Mouse (Mus musculus): ENCODE measurements around the gene Banf2. TPM values are rescaled to one million over a fixed set of nuclear protein-coding genes. Genes with fewer than 3 reads are reported as not detected.

Banf2 gene
- total RNA-seq, 2 experiments from 2014 or later, result not detected

DNA sequence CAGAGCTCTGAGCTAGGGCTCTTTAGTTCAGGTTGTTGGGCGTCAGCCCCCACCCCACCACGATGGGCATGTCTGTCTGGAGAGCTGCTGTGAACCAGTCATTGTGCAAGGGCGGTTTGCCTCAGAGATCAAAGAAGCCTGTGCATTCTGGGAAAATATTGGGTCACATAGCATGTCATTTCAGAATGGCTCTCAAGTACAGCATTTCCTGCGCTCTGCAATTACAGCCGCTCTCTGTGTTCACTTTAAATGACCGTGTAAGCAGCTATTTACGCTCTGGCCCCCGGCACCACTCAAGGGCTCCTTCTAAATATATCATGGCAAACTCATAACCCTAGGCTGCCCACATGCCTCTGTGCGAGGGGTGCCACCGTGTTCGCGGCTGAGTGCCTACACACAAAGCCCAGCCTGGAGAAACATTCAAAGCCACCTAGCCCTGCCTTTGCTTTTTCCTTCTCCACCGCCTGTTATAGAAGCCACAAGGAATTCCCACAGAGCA is 68.7 kb downstream of the Banf2 start:
- DNase-seq, result no peak

DNA sequence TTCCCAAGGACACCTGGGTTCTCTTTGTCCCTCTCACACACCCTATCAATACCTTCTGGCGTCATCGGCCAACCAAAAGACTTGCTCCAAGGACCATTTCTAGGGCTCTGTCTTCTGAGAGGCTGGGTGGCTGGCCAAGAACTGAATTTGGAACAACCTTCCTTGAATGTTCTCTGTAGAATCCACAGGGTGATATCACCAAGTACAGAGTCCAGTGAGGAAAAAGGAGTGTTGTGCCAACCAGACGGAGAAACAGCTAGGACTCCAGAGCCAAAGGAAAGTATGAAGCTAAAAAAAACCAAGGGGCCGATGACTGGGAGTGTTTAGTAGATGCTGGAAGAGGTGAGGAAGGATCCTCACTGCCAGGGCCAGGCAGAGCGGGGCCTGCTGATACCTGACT is 74.5 kb downstream of the Banf2 start:
- no peak for DNase-seq

DNA sequence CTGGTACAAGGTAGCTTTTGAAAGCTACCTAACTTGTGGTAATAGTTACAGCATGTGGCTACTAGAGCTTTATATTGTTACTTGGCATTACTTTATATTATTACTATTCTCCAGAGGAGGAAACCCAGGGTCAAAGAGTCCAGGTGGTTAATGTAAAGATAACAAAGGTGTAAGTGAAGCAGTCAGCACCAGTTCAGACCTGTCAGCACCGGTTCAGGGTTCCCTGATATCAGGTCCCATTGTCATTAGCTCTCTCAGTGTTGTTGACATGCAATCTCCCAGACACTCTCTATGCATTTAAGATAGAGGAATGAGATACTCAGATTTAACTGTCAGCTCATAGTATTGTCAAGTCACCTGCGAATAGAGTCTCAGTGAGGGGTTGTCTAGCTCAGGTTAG is 75.0 kb downstream of the Banf2 start:
- no peak for DNase-seq

DNA sequence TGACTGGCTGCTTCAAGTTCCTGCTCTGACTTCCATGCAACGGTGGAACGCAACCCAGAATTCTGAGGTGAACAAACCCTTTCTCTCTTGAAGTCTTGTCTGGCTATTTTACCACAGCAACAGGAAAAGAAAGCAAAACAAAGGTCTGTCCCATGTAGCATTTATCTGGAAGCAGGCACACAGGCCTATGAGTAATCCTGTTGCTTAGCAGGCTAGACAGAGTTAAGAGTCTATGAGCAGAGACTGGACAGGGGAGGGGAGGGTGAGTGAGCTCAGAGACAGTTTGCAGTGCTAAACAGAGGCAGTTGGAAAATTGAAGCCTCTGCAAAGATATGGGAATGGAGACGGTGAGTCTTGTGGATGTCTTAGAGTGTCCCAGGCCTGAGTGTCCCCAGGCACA is 75.5 kb downstream of the Banf2 start:
- DNase-seq, result peak; percentile 14 to 57

DNA sequence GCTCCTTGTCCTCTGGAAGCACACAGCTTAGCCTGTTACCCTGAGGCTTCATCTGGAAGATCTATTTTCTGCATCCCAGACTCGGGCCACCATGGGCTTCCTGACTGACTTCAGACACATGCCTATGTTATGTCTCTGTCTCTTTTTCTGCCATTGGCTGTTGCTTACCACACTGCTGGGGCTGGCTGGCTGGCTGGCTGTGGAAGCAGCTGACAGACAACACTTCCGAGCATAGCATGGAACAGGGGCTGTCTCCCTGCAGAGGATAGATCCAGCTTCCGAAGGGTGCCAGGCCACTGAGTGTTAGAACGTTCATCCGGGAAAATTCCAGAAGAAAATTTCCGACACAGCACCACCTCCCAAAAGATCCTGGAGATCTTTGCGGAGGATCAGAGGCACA is 79.1 kb downstream of the Banf2 start:
- DNase-seq, result no peak

DNA sequence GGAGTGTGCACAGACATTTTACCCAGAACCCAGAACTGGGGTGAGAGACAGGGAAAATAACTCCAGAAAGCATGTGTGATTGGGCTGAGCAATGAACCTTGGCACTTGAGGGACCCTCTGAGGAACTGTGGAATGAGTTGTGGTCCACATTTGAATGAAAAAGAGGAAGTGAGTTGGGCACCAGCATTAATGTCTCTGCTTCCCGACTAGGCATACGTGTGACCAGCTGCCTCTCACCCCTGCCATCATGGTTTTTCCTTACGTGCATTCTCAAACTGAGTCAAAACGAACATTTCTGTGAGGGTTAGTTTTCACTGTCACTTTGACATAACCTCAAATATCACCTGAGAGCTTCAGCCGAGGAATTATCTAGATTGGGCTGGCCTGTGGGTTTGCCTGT is 79.8 kb downstream of the Banf2 start:
- DNase-seq, result no peak

DNA sequence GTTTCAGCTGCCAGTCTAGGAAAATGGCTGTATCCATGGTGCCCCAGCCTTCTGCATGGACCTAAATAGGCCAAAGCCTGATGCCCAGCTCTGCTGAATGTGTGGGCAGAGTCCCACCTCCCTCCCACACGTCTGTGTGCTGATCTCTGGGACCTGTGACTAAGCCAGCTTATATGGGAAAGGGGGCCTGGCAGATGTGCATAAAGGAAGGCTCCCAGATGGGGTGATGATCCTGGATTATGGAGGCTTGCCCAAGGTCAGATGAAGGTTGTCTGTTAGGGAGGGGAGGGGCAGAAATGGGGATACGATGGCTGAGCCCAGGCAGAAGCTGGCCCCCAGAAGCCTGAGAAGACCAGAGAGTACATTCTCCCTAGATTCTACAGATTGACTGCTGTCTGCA is 85.2 kb downstream of the Banf2 start:
- no peak for DNase-seq

DNA sequence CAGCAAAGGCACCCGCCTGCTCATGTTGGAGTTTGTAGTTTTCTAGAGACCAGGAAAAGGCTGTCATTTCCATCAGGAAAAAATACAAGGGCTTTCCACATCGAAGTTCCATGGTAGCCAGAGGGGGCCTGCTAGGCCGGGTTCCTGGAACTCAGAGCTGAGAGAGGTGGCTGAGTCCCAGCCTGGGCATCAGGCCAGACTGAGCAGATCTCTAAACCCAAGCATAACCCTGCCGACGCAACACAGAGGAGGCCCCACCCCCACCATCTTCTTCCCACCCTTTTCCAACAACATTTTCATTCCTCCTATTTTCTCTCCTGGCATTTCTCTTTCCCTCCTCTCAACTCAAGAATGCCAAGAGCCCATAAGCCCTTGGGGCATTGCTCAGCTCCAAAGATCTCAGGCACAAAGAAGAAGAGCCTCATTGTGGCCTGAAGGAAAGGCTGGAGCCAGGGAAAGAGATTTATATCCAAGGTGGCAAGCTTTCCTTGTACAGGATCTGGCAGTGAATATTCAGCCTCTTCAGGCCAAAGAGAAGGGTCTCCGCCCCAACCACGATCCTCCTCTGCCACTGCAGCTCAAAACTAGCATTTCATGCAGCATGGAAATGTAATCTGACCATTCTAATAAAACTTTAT is 87.4 kb downstream of the Banf2 start:
- peak; percentile 10 to 55 for DNase-seq

DNA sequence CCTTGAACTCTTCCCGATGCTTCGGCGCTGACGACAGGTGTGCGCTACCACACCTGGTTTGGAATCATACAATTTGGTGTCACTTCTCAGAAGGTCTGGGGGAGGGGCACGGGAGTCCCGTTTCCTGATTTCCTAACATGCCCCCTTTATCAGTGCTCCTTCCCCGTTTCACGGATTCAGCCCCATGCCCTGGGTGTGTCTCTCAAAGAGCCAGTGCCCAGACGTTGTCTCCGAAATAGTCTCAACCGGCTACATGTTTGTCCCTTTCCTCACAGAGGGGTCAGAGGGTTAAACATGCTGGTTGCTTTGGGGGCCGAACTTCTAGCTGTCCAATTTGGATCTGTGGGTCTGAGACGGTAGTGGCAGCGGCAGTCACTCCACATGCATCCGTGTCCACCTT is 89.2 kb downstream of the Banf2 start:
- DNase-seq, result no peak

Other genes starting within 250 kb of the Banf2 start
- gene Bfsp1, start 169.9 kb upstream of the Banf2 start, total RNA-seq (2021), result under 1 TPM; 0.50 to 0.86 TPM
- gene Dstn, start 117.7 kb upstream of the Banf2 start, total RNA-seq (2021), result 100 to 1,000 TPM; 227 to 300 TPM
- 100 to 1,000 TPM; 191 to 209 TPM for gene Rrbp1, start 21.8 kb upstream of the Banf2 start, total RNA-seq (2021)
- gene Mgme1, start 237.6 kb downstream of the Banf2 start, total RNA-seq (2021), result 10 to 100 TPM; 20.4 to 21.7 TPM
- 100 to 1,000 TPM in 1 of 2 experiments, 10 to 100 TPM in 1; 93.4 to 105 TPM for gene Snx5, start 237.8 kb downstream of the Banf2 start, total RNA-seq (2021)